Mouse (Mus musculus) megakaryocyte-erythroid progenitor cell, adult 5-6 weeks (primary cell): ENCODE measurements around the gene Chst4. TPM values are rescaled to one million over a fixed set of nuclear protein-coding genes. Genes with fewer than 3 reads are reported as not detected.

Source experiments
- ATAC-seq: replicated peaks from 2 replicates; pipeline ENCODE4 v1.8.0; 2016; ENCODE audit warnings: mild to moderate bottlenecking, inconsistent platforms; ENCODE audit not compliant: severe bottlenecking, poor library complexity, low FRiP score, low TSS enrichment
- total RNA-seq, 2 experiments: library from RNA; stranded (forward) in 1 of 2; stranded (reverse) in 1 of 2; fragments of 200-1000, 215-1000 nt in 1 of 2; fragments of >200 nt in 1 of 2; fragmentation: Nextera tagmentation in 1 of 2; gene quantifications; 2 replicates each; pipeline ENCODE4 v1.2.3; 2014 to 2017

Gene Chst4
- total RNA-seq, 2 experiments from 2014 or later: not detected

DNA sequence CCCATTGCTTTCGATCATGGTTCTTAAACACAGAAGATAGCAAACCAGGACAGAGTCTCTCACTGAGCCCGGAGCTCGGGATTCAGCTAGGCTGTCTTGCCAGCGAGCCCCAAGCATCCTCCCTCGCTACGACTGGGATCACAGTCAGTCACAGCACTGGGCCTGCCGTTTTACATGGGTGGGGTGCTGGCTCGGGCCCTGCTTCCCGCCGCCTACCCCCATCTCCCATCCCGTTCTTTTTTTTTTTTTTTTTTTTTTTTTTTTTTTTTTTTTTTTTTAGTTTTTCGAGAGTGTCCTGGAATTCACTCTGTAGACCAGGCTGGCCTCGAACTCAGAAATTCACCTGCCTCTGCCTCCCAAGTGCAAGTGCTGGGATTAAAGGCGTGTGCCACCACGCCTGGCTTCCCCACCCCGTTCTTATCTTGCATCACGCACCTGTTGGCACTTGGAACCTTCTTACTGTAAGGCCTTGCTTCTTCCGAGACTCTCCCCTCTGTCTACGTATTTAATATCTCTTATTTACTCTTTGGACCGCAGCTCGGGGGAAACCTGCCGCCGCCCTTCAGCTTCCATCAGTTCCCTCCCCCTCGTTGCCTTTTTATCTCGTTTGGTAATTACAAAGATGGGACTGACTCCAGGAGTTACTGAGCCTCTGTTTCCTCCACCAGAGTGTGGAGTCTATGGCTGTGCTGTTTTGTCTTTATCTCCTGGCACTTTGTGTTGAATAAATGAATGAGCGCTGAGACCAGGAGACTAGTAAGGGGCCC, 31.1 kb downstream of the Chst4 start:
- ATAC-seq: 0 out of 2 replicates have a peak, but pooled peaks have one; percentile 22

DNA sequence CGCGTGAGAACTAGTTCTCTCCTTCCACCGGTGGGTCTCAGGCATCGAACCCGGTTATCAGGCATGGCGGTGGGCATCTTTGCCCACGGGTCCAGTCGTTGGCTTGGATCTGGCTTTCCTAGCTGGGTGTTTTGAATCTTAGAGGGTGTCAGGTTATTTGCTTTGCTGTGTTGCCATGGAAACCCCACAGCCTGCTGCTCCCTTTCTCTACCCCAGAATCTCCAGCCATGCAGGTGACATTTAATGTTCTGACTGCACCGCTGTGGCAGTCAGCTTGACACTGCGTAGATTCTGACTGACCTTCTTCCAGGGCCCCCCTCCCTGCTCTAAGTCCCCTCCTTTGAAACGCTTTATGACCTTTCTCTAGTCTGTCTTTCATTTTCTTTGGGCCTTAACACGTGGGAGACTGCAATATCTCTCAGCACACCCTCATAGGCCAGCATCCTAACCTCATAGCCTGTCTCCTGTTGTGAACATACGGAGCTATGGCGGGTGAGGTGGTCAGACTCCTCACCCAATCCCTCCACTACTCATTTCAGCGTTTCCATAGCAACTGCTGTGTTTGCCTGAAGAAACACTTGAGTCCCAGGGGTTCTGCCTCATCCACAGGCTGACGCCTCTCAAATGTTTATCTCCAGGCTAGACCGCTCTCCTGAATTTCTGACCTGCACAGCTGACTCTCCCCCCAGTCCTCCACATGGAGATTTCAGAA, 33.1 kb downstream of the Chst4 start:
- no peak for ATAC-seq

DNA sequence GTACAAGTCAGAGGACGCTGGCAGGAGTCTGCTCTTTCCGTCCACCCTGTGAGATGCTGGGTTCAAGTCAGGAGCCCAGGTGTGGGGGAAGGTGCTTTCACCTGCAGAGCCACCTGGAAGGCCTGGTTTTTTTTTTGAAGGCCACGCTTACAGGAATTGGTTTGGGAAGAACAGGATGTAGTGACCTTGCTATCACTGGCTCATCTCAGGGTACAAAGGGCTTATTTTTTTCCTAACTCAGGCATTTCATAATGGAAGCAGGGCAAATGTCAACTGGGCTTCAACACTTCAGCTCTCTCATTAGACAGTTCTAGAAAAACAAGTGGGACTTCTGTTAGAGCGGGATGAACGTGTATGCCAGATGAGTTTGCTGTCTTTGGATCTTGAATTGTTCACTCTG, 35.2 kb downstream of the Chst4 start:
- no peak for ATAC-seq

DNA sequence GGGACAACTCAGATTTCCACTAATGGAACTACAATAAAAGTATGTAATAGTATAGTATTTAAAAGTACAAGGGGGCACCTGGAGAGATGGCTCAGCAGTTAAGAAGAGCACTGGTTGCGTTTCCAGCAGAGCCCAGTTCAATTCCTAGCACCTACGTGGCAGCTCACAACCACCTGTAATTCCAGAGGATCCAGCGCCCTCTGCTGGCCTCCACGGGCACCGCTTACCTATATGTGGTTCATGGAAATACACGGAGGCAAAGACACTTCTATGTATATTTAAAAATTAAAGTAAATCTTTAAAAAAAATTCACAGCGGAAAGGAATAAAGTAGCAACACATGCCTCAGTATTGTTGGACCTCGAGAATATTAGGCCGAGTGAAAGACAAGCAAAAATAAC, 36.6 kb downstream of the Chst4 start:
- ATAC-seq: peak; percentile 69; the same call in 1 of the 2 replicates

DNA sequence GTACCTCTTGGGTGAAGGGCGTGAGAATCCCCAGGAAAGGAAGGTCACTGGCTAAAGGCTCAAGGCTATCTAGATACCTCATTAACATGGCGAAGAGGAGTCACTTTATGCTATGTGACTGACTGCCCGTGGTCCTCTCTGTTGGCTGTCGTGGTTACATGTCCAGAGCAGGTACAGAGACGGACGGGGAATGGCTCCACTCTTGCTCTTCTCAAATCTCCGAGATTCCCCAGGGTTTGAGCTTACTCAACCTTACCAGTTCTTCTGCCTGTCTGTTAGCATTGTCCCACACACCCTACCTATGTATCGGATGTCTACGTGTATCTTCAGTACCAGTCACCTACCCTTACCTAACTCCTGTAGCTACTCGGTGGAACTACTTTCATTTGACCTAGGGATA, 39.6 kb downstream of the Chst4 start:
- ATAC-seq: no peak

DNA sequence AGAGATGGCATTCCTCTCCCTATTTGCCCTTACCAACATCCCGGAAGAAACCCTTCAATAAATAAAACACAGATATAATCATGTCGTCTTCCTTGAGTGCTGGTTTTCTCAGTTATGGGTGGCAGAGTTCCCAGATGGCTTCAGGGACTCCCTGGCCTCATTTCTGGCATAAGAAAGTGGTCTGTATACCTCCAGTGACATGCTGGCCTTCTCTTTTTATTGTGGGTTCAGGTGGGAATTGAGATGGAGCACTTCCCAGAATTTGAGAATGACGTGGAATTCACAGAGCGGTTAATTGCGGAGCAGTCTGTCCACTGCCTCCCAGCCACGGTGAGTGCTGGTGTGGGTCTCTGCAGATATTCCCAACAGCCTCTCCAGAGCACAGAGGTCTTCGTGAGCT, 41.5 kb downstream of the Chst4 start:
- no peak for ATAC-seq

DNA sequence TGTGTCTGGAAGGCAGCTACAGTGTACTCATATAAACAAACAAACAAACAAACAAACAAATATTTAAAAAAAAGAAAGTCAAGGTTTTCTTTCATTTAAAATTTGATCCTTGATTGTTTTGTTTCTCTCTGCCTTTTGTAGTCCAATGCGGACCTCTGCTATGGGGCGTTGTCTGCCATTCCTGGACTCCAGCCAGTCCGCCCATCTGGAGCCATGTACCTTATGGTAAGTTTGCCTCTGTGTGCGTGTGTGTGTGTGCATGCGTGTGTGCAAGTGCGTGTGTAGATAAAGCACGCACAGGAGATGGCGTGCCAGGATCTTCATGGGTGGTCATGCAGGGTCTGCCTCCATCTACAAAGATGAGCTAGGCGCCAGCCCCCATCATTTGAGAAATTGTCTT, 42.2 kb downstream of the Chst4 start:
- no peak for ATAC-seq

DNA sequence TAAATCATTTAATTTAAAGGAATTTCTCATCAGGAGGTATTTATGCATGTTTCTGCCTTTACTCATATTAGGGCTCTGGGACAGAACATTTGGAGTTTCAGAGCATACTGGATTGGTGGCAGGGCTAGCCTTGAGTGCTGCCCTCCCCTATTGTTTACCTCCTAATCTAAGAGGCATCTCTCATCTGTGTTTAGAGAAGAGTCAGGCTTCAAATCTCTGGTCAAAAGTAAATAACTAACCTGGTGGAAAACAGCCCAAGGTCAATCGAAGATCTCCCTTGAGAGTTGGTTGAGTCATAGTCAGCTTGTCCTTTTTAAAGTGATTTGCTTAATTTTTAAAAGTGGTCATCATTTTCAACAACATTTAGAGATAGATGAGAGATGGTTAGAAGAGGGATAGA, 46.6 kb downstream of the Chst4 start:
- ATAC-seq: no peak

DNA sequence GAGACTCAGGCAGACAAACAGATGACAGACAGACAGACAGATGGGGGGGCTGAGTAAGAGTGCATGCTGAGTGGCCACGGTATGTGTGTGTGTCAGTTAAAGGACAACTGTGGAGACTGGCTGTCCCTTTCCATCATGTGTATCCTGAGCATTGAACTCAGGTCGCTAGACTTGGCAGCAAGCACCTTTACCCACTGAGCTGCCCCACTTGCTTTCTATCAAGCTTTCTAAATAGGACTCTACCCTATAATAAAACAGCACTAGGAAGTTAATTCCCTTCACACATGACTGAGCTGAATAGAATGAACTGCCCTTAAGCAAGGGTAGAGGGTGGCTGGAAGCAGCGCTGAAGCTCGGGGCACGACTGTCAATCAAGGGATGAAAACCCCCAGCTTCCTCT, 47.4 kb downstream of the Chst4 start:
- ATAC-seq: no peak

DNA sequence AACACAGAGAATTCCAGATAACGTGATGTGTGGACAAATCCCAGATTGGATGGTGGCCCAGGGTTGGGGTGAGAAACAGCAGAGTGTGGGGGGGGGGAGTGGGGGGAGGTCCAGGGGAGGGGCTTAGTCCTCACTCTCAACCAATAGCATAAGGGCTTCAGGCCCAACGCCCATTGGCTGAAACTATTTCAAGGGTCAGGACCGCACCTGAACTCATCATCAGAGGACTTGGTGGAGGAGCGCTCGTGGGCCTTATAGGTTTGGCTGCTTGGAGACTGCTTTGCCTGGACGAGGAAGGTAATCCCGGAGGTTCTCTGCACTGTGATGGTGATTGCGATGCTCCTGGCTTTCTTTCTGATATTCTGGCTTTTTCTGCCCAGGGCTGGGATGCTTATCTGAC, 49.3 kb downstream of the Chst4 start, which contains the start of gene Tat:
Tat (plus strand) TSS at position 214 of the 400 bp plus-strand sequence.
- no peak for ATAC-seq

DNA sequence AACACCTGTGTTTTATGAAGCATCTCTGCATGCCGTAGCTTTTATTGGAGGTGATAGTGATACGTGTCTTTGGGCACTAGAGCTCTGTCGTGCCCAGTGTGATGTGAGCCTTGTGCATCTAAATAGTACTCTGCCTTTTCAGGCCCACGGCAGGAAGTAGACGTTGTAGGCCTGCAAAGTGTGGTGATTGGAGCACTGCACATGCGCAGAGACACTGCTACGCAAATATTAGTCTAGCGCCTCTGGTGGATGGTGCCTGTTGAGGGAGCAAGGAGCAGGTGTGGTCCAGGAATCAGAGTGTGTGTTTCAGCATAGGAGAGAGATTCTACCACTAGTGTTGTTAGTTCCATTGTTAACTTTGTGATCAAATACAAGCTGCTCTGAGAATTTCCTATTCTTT, 50.4 kb downstream of the Chst4 start:
- ATAC-seq: no peak

DNA sequence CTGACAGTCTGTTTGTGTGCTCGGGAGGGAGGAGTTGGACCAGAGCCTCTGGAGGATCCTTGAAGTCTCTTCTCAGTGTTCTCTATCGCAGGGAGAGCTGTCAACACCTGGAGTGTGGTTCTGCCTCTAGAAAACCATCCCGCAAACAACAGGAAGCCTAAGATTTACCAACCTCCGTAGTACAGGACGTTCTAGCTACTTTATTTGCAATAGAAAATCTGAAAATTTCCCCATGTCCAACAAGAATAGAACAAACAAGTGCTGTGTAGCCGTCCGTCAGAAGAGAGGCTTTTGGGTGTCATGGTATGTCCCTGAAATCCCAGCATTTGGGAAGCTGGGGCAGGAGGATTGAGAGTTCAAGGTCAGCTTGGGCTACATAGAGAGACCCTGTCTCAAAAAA, 51.8 kb downstream of the Chst4 start:
- no peak for ATAC-seq

DNA sequence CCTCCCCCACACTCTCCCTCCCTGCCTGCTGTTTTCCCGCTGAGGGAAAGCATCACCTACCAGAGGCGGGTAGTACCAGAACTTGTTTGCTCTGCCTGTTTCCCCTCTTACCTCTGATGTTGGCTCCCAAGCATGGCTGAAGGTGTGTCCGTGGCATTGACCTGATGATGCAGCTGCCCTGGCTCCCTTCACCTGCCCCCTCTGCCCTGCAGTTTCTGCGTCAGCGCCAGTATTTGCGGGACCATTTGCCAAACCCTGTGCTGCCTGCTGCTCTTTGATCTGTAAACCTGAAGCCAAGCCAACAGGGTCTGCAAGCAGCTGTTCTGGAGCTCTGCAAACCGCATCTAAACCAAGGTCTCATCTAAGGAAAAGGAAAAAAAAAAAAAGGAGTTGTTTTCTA, 53.2 kb downstream of the Chst4 start:
- no peak for ATAC-seq

DNA sequence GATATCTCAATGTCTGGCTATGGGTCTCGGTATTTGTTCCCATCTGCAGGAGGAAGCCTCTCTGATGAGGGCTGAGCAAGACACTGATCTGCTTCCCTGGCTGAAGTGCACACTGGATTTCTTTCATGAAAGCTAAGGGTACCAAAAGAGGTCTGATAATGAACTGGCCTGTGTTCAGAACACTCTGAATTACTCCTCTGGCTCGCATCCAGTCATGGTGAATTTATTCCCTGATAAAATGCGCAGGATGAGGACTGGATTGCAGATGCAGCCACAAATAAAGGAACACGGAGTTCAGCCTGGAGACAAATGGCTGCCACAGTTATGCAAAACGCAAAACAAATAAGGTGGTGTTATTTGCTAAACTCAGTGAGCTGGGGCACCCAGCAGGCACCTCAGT, 55.6 kb downstream of the Chst4 start:
- no peak for ATAC-seq

DNA sequence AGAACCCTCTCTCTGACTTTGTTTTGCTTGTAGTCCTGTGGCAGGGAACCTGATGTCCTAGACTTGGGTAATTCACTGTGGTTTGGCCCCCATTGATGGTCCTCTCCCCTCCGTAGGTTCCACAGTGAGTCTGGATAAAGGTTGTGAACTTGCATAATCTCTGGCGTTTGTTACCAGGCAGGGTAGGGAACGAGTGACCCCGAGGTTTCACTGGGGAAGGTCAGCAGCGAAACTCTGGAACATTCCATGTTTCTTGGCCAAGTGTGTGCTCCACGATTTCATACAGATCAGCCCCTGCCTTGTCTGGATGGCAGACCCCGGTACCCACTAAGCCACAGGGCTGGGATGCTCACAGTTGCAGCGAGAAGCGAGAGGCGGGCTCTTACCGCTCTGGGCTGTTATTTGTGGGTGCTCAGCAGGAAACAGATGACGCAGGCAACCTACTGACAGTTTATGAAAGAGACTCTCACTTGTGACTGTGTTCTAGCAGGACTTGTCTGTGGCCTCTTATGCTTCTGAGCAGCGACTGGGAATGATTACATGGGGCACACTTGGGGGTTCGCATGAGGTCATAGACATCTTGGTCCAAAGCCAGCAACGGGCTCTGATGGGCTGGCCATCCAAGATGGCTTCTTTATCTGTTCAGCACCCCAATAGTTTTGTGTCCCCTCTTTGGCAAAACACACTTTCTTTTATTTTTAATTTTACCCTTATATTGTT, 57.0 kb downstream of the Chst4 start:
- ATAC-seq: no peak

DNA sequence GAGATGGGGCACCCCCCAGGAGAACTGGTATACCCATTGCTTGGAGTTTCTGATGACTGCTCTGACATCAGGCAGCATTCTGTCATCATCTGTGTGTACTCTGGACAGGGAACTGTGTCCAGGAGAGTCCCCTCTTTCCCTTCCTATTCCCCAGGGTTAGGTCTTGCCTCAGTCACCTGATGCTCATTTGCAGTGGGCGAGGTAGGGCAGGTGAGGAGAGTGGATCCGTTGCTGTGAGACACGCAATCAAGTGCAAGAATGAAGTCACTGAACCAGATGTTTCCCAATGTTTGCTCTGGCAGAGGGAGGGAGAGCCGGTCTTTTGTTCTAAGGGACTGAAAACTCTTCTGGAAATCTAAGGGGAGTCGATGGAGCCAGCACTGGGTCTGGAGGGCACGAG, 60.2 kb downstream of the Chst4 start:
- no peak for ATAC-seq

Other genes with a start within 250 kb of the Chst4 start
- gene Phlpp2, start 171.2 kb downstream of the Chst4 start, total RNA-seq (2014; fragmentation: Nextera tagmentation): 7.0 and 12.7 TPM in 2 replicates
- 5.4 and 8.8 TPM in 2 replicates for gene Phlpp2, start 171.2 kb downstream of the Chst4 start, total RNA-seq (2017)
- gene Marveld3, start 77.5 kb downstream of the Chst4 start, total RNA-seq (2014; fragmentation: Nextera tagmentation): not detected in 2 replicates
- not detected in 2 replicates for gene Marveld3, start 77.5 kb downstream of the Chst4 start, total RNA-seq (2017)
- not detected in 2 replicates for gene Tat, start 49.3 kb downstream of the Chst4 start, total RNA-seq (2014; fragmentation: Nextera tagmentation)
- gene Tat, start 49.3 kb downstream of the Chst4 start, total RNA-seq (2017): not detected in 2 replicates
- gene Zfp612, start 40.0 kb upstream of the Chst4 start, total RNA-seq (2014; fragmentation: Nextera tagmentation): 0.27 TPM in 1 of 2 replicates, not detected in the other
- gene Zfp612, start 40.0 kb upstream of the Chst4 start, total RNA-seq (2017): not detected in 2 replicates
- gene Gm21964, start 61.5 kb upstream of the Chst4 start, total RNA-seq (2014; fragmentation: Nextera tagmentation): not detected in 2 replicates
- gene Gm21964, start 61.5 kb upstream of the Chst4 start, total RNA-seq (2017): not detected in 2 replicates
- not detected in 2 replicates for gene Gm17720, start 63.0 kb upstream of the Chst4 start, total RNA-seq (2014; fragmentation: Nextera tagmentation)
- not detected in 2 replicates for gene Gm17720, start 63.0 kb upstream of the Chst4 start, total RNA-seq (2017)
- gene Calb2, start 128.5 kb upstream of the Chst4 start, total RNA-seq (2014; fragmentation: Nextera tagmentation): not detected in 2 replicates
- not detected in 2 replicates for gene Calb2, start 128.5 kb upstream of the Chst4 start, total RNA-seq (2017)
- 8.9 and 11.4 TPM in 2 replicates for gene Cmtr2, start 175.9 kb upstream of the Chst4 start, total RNA-seq (2014; fragmentation: Nextera tagmentation)
- 11.7 and 16.5 TPM in 2 replicates for gene Cmtr2, start 175.9 kb upstream of the Chst4 start, total RNA-seq (2017)
- not detected in 2 replicates for gene Hydin, start 227.2 kb upstream of the Chst4 start, total RNA-seq (2014; fragmentation: Nextera tagmentation)
- not detected in 2 replicates for gene Hydin, start 227.2 kb upstream of the Chst4 start, total RNA-seq (2017)